Mouse (Mus musculus) activated CD4-positive, CD25-positive, alpha-beta regulatory T cell (primary cell): ENCODE results near the gene Odc1. TPM values are rescaled to one million over a fixed set of nuclear protein-coding genes. Genes with fewer than 3 reads are reported as not detected.

Experiments used
- polyA plus RNA-seq, 2 experiments: library from polyadenylated mRNA; unstranded; fragments of 100-300 nt; shearing (Covaris generic); gene quantifications; one replicate each; pipeline ENCODE4 v1.2.1; 2017

Odc1 gene
- 100 to 1,000 TPM in 1 of 2 experiments, 10 to 100 TPM in 1; 64.0 to 139 TPM for polyA plus RNA-seq

GRCm38 (mm10) chr12:17544209-17545106 lies at the start of gene Odc1:
Gene Odc1 (plus strand): TSS chr12:17544794.

Other genes starting within 250 kb of the Odc1 start
- under 1 TPM in 1 of 2 experiments, not detected in 1; 0.64 TPM for gene Atp6v1c2, start 215.4 kb upstream of the Odc1 start, polyA plus RNA-seq
- 10 to 100 TPM; 16.3 to 25.1 TPM for gene Nol10, start 196.3 kb upstream of the Odc1 start, polyA plus RNA-seq
- 100 to 1,000 TPM in 1 of 2 experiments, 10 to 100 TPM in 1; 71.6 to 118 TPM for gene Hpcal1, start 146.1 kb downstream of the Odc1 start, polyA plus RNA-seq